Mouse (Mus musculus) embryonic fibroblast, embryonic 13.5 days (primary cell): ENCODE measurements around the gene Papolb.

Experiments
- CTCF ChIP-seq: IDR thresholded peaks from 2 replicates; pipeline ENCODE4 v1.5.1; 2011; ENCODE audit warnings: mild to moderate bottlenecking, control low read depth, low read length, moderate library complexity, borderline replicate concordance; ENCODE audit not compliant: insufficient read depth
- POLR2A ChIP-seq: IDR thresholded peaks from 2 replicates; pipeline ENCODE4 v1.6.1; 2011; ENCODE audit warnings: low read depth, mild to moderate bottlenecking, control low read depth, low read length, moderate library complexity

- TF ChIP-seq CTCF (no peak), POLR2A (no peak)
Measured at GRCm38 (mm10) chr5:142477866-142478615, 51.8 kb downstream of the Papolb start.
